Mouse (Mus musculus): ENCODE measurements around the gene Knl1.
"Not testable (repeated sequence)": the region's sequence is repeated elsewhere in the genome, so short reads cannot be mapped to it uniquely, and the experiment has no call there.

Gene Knl1

GRCm38 (mm10) chr2:119046649-119047611, at the start of gene Knl1:
Gene Knl1 (plus strand): TSS chr2:119047119.
- DNase-seq (ENCODE audit: inconsistent ontology term), result peak; percentile 95

- DNase-seq (ENCODE audit: inconsistent ontology term), result no peak
These were observed 48.6 kb upstream of the Knl1 start for GRCm38 (mm10) chr2:118998115-118998866.

GRCm38 (mm10) chr2:118999025-118999639, 47.8 kb upstream of the Knl1 start:
- no peak for DNase-seq (ENCODE audit: inconsistent ontology term)

GRCm38 (mm10) chr2:119006886-119007285, 40.0 kb upstream of the Knl1 start:
- no peak for DNase-seq (ENCODE audit: inconsistent ontology term)

GRCm38 (mm10) chr2:119009376-119009775, 37.5 kb upstream of the Knl1 start:
- no peak for DNase-seq (ENCODE audit: inconsistent ontology term)

GRCm38 (mm10) chr2:119014989-119015388, 31.9 kb upstream of the Knl1 start:
- no peak for DNase-seq (ENCODE audit: inconsistent ontology term)

GRCm38 (mm10) chr2:119015604-119016180, 31.2 kb upstream of the Knl1 start:
- DNase-seq (ENCODE audit: inconsistent ontology term), result no peak

GRCm38 (mm10) chr2:119016312-119016711, 30.6 kb upstream of the Knl1 start:
- DNase-seq (ENCODE audit: inconsistent ontology term), result not testable (repeated sequence)

GRCm38 (mm10) chr2:119017647-119018046, 29.3 kb upstream of the Knl1 start:
- no peak for DNase-seq (ENCODE audit: inconsistent ontology term)

- DNase-seq (ENCODE audit: inconsistent ontology term), result no peak
These were observed 28.4 kb upstream of the Knl1 start for GRCm38 (mm10) chr2:119018391-119019122.

GRCm38 (mm10) chr2:119019131-119019530, 27.8 kb upstream of the Knl1 start:
- no peak for DNase-seq (ENCODE audit: inconsistent ontology term)

GRCm38 (mm10) chr2:119019538-119019937, 27.4 kb upstream of the Knl1 start:
- DNase-seq (ENCODE audit: inconsistent ontology term), result no peak

GRCm38 (mm10) chr2:119023154-119023660, 23.7 kb upstream of the Knl1 start:
- no peak for DNase-seq (ENCODE audit: inconsistent ontology term)

GRCm38 (mm10) chr2:119024536-119025238, 22.2 kb upstream of the Knl1 start:
- DNase-seq (ENCODE audit: inconsistent ontology term), result no peak

GRCm38 (mm10) chr2:119025239-119025616, 21.7 kb upstream of the Knl1 start:
- DNase-seq (ENCODE audit: inconsistent ontology term), result no peak

GRCm38 (mm10) chr2:119026951-119027350, 20.0 kb upstream of the Knl1 start:
- no peak for DNase-seq (ENCODE audit: inconsistent ontology term)

- peak; percentile 93 for DNase-seq (ENCODE audit: inconsistent ontology term)
These were observed 17.9 kb upstream of the Knl1 start, which contains the start of gene Ccdc32 for GRCm38 (mm10) chr2:119028941-119029551. Gene Ccdc32 (minus strand): TSS chr2:119029393.

- DNase-seq (ENCODE audit: inconsistent ontology term), result peak; percentile 43
These were observed 14.7 kb upstream of the Knl1 start for GRCm38 (mm10) chr2:119032191-119032590.

- peak; percentile 92 for DNase-seq (ENCODE audit: inconsistent ontology term)
These were observed 12.1 kb upstream of the Knl1 start, which contains the start of gene Rpusd2 for GRCm38 (mm10) chr2:119034656-119035396. Gene Rpusd2 (plus strand): TSS chr2:119034790.
